Mouse (Mus musculus): ENCODE data around the gene Kctd15.

- no peak for TF ChIP-seq EP300 (IDR thresholded peaks at IDR 0.05; ENCODE audit: low read depth)
- TF ChIP-seq CTCF (IDR thresholded peaks at IDR 0.05; ENCODE audit: low read depth), result no peak
These were observed 39.6 kb upstream of the Kctd15 start for GRCm38 (mm10) chr7:34696086-34696485.
